Mouse (Mus musculus) kidney, adult 18-20 months (tissue): ENCODE measurements around the gene 4921507P07Rik.
"Not testable (repeated sequence)": the region's sequence is repeated elsewhere in the genome, so short reads cannot be mapped to it uniquely, and the experiment has no call there.

ENCODE experiments used
- DNase-seq: peaks from one replicate; pipeline ENCODE4 v3.0.0; 2021

The 4921507P07Rik gene

GRCm38 (mm10) chr6:50596301-50597211 lies at the start of gene 4921507P07Rik:
Gene 4921507P07Rik, minus strand, starts transcription at chr6:50596632.
- DNase-seq = peak; percentile 95

- no peak for DNase-seq
Measured at GRCm38 (mm10) chr6:50644701-50645100, 48.3 kb upstream of the 4921507P07Rik start.

- no peak for DNase-seq
Measured at GRCm38 (mm10) chr6:50641898-50642297, 45.5 kb upstream of the 4921507P07Rik start.

GRCm38 (mm10) chr6:50640377-50640776 lies 43.9 kb upstream of the 4921507P07Rik start:
- no peak for DNase-seq

GRCm38 (mm10) chr6:50639656-50640055 lies 43.2 kb upstream of the 4921507P07Rik start:
- DNase-seq = no peak

GRCm38 (mm10) chr6:50626170-50626569 lies 29.7 kb upstream of the 4921507P07Rik start:
- not testable (repeated sequence) for DNase-seq

- DNase-seq = not testable (repeated sequence)
Measured at GRCm38 (mm10) chr6:50618273-50618672, 21.8 kb upstream of the 4921507P07Rik start.

GRCm38 (mm10) chr6:50601620-50602019 lies 5.2 kb upstream of the 4921507P07Rik start:
- DNase-seq = peak; percentile 29

- DNase-seq = no peak
Measured at GRCm38 (mm10) chr6:50598560-50598959, 2.1 kb upstream of the 4921507P07Rik start.

GRCm38 (mm10) chr6:50594372-50594771 lies 2.1 kb downstream of the 4921507P07Rik start:
- DNase-seq = no peak

GRCm38 (mm10) chr6:50593334-50593845 lies 3.0 kb downstream of the 4921507P07Rik start:
- DNase-seq = no peak

GRCm38 (mm10) chr6:50590234-50590633 lies 6.2 kb downstream of the 4921507P07Rik start:
- DNase-seq = no peak

- DNase-seq = no peak
Measured at GRCm38 (mm10) chr6:50588251-50588650, 8.2 kb downstream of the 4921507P07Rik start.

GRCm38 (mm10) chr6:50587412-50587811 lies 9.0 kb downstream of the 4921507P07Rik start:
- DNase-seq = no peak

- no peak for DNase-seq
Measured at GRCm38 (mm10) chr6:50586316-50586715, 10.1 kb downstream of the 4921507P07Rik start.

- no peak for DNase-seq
Measured at GRCm38 (mm10) chr6:50585733-50586132, 10.7 kb downstream of the 4921507P07Rik start.

- no peak for DNase-seq
Measured at GRCm38 (mm10) chr6:50571661-50572060, 24.8 kb downstream of the 4921507P07Rik start.

GRCm38 (mm10) chr6:50566997-50567255 lies 29.5 kb downstream of the 4921507P07Rik start:
- no peak for DNase-seq

- peak; percentile 99 for DNase-seq
Measured at GRCm38 (mm10) chr6:50566141-50566996, 30.1 kb downstream of the 4921507P07Rik start, which contains the start of gene Cycs. Gene Cycs, minus strand, starts transcription at chr6:50566538.

- DNase-seq = no peak
Measured at GRCm38 (mm10) chr6:50563651-50564050, 32.8 kb downstream of the 4921507P07Rik start.

GRCm38 (mm10) chr6:50562421-50562820 lies 34.0 kb downstream of the 4921507P07Rik start:
- DNase-seq = no peak

GRCm38 (mm10) chr6:50560776-50561175 lies 35.7 kb downstream of the 4921507P07Rik start:
- DNase-seq = no peak

- DNase-seq = no peak
Measured at GRCm38 (mm10) chr6:50558877-50559276, 37.6 kb downstream of the 4921507P07Rik start.
